Mouse (Mus musculus) midbrain, embryonic 15.5 days (tissue): ENCODE measurements around the gene Pcgf2. TPM values are rescaled to one million over a fixed set of nuclear protein-coding genes. Genes with fewer than 3 reads are reported as not detected.

Source experiments
- ATAC-seq: fragments of 200-750 bp; cut with Nextera tagmentation; replicated peaks from 2 replicates; pipeline ENCODE4 v1.8.0; 2017; ENCODE audit warnings: moderate TSS enrichment
- H3K27ac ChIP-seq: fragments of 300-500 bp; sonication (generic); 2 replicates; pipeline ENCODE4 v1.5.1; 2015; ENCODE audit warnings: mild to moderate bottlenecking, inconsistent platforms
- H3K27me3 ChIP-seq: fragments of 300-500 bp; sonication (generic); replicated peaks from 2 replicates; pipeline ENCODE4 v1.6.1; 2015; ENCODE audit warnings: inconsistent platforms
- H3K36me3 ChIP-seq: fragments of 300-500 bp; sonication (generic); replicated peaks from 2 replicates; pipeline ENCODE4 v1.6.1; 2015; ENCODE audit warnings: inconsistent platforms
- H3K4me1 ChIP-seq: fragments of 300-500 bp; sonication (generic); 2 replicates; pipeline ENCODE4 v1.6.1; 2015; ENCODE audit warnings: inconsistent platforms
- H3K4me2 ChIP-seq: fragments of 300-500 bp; sonication (generic); 2 replicates; pipeline ENCODE4 v1.6.1; 2015; ENCODE audit warnings: inconsistent platforms, mild to moderate bottlenecking, moderate library complexity
- H3K4me3 ChIP-seq: fragments of 300-500 bp; sonication (generic); 2 replicates; pipeline ENCODE4 v1.5.1; 2015; ENCODE audit warnings: mild to moderate bottlenecking, inconsistent platforms
- H3K9ac ChIP-seq: fragments of 300-500 bp; sonication (generic); 2 replicates; pipeline ENCODE4 v1.6.1; 2015; ENCODE audit warnings: mild to moderate bottlenecking, inconsistent platforms
- H3K9me3 ChIP-seq: fragments of 300-500 bp; sonication (generic); 2 replicates; pipeline ENCODE4 v1.6.1; 2016; ENCODE audit warnings: inconsistent platforms
- whole genome bisulfite sequencing: fragments of 180-500 bp; shearing (Covaris S2); methylation state at CpG from one replicate; pipeline ENCODE4 v1.1.7; 2015; ENCODE audit warnings: mixed read lengths; 5-methylcytosine and 5-hydroxymethylcytosine counted together
- polyA plus RNA-seq: library from polyadenylated mRNA; unstranded; fragments of >200 nt; fragmentation: Nextera tagmentation; extraction: Ambion mirVana; gene quantifications from 2 replicates; pipeline ENCODE4 v1.2.1, GENCODE M21; 2015

Gene Pcgf2
- polyA plus RNA-seq, 1 experiment from 2014 or later, result 23.1 TPM

- 0 out of 2 replicates have a peak, but pooled peaks have one; percentile 21 for ATAC-seq
- peaks cover 40% of the 10 kb centered on the region for H3K36me3 ChIP-seq
- H3K27ac ChIP-seq, result no peak overlapping the region
- no peak overlapping the region for H3K4me3 ChIP-seq
- no peak overlapping the region for H3K4me2 ChIP-seq
- H3K4me1 ChIP-seq, result peaks cover 23% of the 10 kb centered on the region
- WGBS, result 60% methylated on average over 13 of the region's 13 CpGs
- no peak overlapping the region for H3K9ac ChIP-seq
- no peaks in the 10 kb centered on the region for H3K27me3 ChIP-seq
- H3K9me3 ChIP-seq, result no peaks in the 10 kb centered on the region
Observed at GRCm38 (mm10) chr11:97670234-97671176, 29.8 kb downstream of the Pcgf2 start.

DNA sequence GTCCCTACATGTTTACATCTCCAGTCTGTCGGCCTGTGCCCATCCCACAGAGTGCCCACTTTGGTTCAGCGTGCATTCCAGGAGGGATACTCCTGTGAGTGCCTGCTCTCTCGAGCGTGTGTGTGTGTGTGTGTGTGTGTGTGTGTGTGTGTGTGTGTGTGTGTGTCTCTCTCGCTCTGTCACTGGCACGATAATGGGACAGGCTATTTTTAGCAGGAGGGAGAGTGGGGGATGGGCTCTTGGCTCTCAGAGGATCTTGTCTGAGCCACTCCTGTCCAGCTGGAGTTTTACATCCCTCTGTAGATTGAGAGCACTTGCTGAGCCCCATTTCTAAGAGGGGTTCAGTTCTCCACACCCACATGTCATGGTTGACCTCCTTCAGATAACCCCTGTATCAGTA lies 30.5 kb downstream of the Pcgf2 start:
- H3K27ac ChIP-seq, result no peak overlapping the region
- no peak overlapping the region for H3K9ac ChIP-seq
- 28% methylated on average over 6 of the region's 6 CpGs for WGBS
- no peaks in the 10 kb centered on the region for H3K27me3 ChIP-seq
- ATAC-seq, result no peak
- H3K4me2 ChIP-seq, result no peak overlapping the region
- peaks cover 29% of the 10 kb centered on the region for H3K4me1 ChIP-seq
- H3K9me3 ChIP-seq, result no peaks in the 10 kb centered on the region
- peaks cover 36% of the 10 kb centered on the region for H3K36me3 ChIP-seq
- no peak overlapping the region for H3K4me3 ChIP-seq

DNA sequence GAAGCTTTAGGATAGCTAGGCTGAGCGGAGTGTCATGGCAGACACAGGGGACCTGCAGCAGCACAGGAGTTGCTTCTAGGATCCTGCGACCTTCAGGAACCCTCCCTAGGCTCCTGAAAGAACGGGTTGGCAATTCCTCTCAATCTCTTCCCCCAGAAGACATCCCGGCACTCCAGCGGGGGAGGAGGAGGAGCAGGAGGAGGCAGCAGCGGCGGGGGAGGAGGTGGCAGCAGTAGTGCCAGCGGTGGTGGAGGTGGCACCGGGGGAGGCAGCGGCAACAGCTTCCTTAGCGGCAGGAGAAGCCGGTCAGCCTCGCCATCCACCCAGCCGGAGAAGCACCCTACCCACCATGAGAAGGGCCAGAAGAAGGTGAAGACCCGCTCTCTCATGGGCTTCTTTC lies 31.0 kb downstream of the Pcgf2 start:
- H3K4me2 ChIP-seq, result no peak overlapping the region
- H3K4me3 ChIP-seq, result no peak overlapping the region
- ATAC-seq, result no peak
- 0 out of 2 replicates have a peak overlapping the region, but pooled peaks have one; percentile 10 for H3K27ac ChIP-seq
- no peaks in the 10 kb centered on the region for H3K9me3 ChIP-seq
- WGBS, result 45% methylated on average over 15 of the region's 15 CpGs
- peaks cover 35% of the 10 kb centered on the region for H3K4me1 ChIP-seq
- H3K27me3 ChIP-seq, result no peaks in the 10 kb centered on the region
- no peak overlapping the region for H3K9ac ChIP-seq
- H3K36me3 ChIP-seq, result peaks cover 33% of the 10 kb centered on the region

DNA sequence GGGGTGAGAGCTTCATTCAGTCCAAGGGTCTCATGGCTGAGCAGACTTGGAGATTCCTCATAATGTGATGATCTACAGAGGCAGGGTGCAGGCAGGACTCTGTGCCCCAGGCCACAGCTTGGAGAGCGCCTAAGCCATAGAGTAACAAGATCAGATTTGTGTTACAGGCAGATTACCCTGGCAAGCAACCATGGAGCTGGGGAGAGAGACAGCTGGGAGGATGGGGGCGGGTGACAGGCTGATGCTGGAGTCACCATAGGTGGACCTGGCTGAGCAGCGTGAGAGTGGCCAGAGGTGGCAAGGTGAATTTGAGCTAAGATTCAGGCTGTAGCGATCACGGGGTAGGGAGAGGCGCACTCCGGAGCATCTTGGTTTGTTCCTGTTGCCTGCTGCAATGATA lies 32.1 kb downstream of the Pcgf2 start:
- no peak overlapping the region for H3K4me3 ChIP-seq
- peaks cover 37% of the 10 kb centered on the region for H3K4me1 ChIP-seq
- ATAC-seq, result no peak
- peaks cover 26% of the 10 kb centered on the region for H3K36me3 ChIP-seq
- H3K27me3 ChIP-seq, result no peaks in the 10 kb centered on the region
- H3K9ac ChIP-seq, result no peak overlapping the region
- H3K4me2 ChIP-seq, result no peak overlapping the region
- H3K27ac ChIP-seq, result no peak overlapping the region
- 94% methylated on average over 7 of the region's 7 CpGs for WGBS
- H3K9me3 ChIP-seq, result no peaks in the 10 kb centered on the region

- no peak overlapping the region for H3K27ac ChIP-seq
- peaks cover 16% of the 10 kb centered on the region; the same call in 1 of the 2 replicates for H3K36me3 ChIP-seq
- no peak overlapping the region for H3K4me3 ChIP-seq
- no peak for ATAC-seq
- H3K9ac ChIP-seq, result no peak overlapping the region
- H3K4me1 ChIP-seq, result peaks cover 47% of the 10 kb centered on the region
- H3K27me3 ChIP-seq, result peaks cover 7% of the 10 kb centered on the region
- H3K9me3 ChIP-seq, result no peaks in the 10 kb centered on the region
- WGBS, result 95% methylated on average over 15 of the region's 15 CpGs
- no peak overlapping the region for H3K4me2 ChIP-seq
Observed at GRCm38 (mm10) chr11:97666794-97667193, 33.5 kb downstream of the Pcgf2 start.

DNA sequence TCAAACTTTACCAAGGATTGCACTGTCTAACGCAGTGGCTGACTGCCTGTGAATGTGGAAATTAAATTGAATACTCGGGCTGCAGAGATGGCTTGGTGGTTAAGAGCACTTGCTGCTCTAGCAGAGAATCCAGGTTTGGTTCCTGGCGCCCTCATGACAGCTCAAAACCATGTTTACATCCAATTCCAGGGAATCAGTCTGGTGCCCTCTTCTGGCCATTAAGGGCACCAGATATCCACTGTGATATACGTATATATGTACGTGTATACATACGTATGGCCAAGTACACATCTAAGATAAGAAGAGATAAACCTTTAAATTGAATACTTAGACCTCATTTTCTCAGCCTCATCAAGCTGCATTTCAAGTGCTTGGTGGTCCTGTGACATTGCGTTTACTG lies 34.1 kb downstream of the Pcgf2 start:
- Histone ChIP-seq H3K36me3 (peaks cover 11% of the 10 kb centered on the region; the same call in 1 of the 2 replicates), H3K9ac (no peak overlapping the region), H3K27ac (no peak overlapping the region), H3K27me3 (peaks cover 12% of the 10 kb centered on the region), H3K4me1 (peaks cover 53% of the 10 kb centered on the region), H3K9me3 (no peaks in the 10 kb centered on the region), H3K4me2 (no peak overlapping the region), H3K4me3 (no peak overlapping the region)
- ATAC-seq, result no peak
- 90% methylated on average over 7 of the region's 7 CpGs for WGBS

- Histone ChIP-seq H3K4me1 (peaks cover 61% of the 10 kb centered on the region), H3K27me3 (peaks cover 17% of the 10 kb centered on the region), H3K27ac (no peak overlapping the region), H3K4me2 (0 out of 2 replicates have a peak overlapping the region, but pooled peaks have one; percentile 85), H3K9me3 (no peaks in the 10 kb centered on the region), H3K4me3 (0 out of 2 replicates have a peak overlapping the region, but pooled peaks have one; percentile 8), H3K9ac (no peak overlapping the region), H3K36me3 (0 out of 2 replicates have a peak, but pooled peaks cover 11% of the 10 kb centered on the region)
- ATAC-seq, result no peak
- WGBS, result 91% methylated on average over 13 of the region's 13 CpGs
Observed at GRCm38 (mm10) chr11:97665431-97665830, 34.9 kb downstream of the Pcgf2 start.

- WGBS, result 29% methylated on average over 6 of the region's 6 CpGs
- 0 out of 2 replicates have a peak overlapping the region, but pooled peaks have one; percentile 8 for H3K27ac ChIP-seq
- ATAC-seq, result no peak
- H3K9me3 ChIP-seq, result no peaks in the 10 kb centered on the region
- 0 out of 2 replicates have a peak, but pooled peaks cover 11% of the 10 kb centered on the region for H3K36me3 ChIP-seq
- peaks cover 17% of the 10 kb centered on the region for H3K27me3 ChIP-seq
- H3K4me2 ChIP-seq, result peak overlapping the region; percentile 85
- peak overlapping the region; percentile 34; the same call in 1 of the 2 replicates for H3K9ac ChIP-seq
- H3K4me3 ChIP-seq, result peak overlapping the region; percentile 91
- peaks cover 58% of the 10 kb centered on the region for H3K4me1 ChIP-seq
Observed at GRCm38 (mm10) chr11:97664771-97665240, 35.5 kb downstream of the Pcgf2 start.

DNA sequence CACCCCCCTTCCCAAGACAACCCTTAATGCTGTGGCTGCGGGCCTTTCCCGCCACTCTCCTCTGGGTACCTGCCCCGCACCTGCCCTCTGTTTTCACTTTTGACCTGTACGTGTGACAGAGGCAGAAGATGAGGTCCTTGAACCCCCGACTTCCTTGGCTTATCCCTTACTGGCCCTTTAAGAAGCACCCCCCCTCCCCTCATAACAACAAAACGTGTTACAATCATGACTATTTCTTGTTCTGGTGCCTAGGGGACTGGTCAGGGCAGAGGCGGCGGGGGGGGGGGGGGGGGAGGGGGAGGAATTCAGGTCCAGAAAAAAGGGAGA lies 36.0 kb downstream of the Pcgf2 start:
- Histone ChIP-seq H3K9me3 (no peaks in the 10 kb centered on the region), H3K36me3 (0 out of 2 replicates have a peak, but pooled peaks cover 6% of the 10 kb centered on the region), H3K27me3 (peaks cover 17% of the 10 kb centered on the region), H3K4me2 (peak overlapping the region; percentile 85), H3K9ac (peak overlapping the region; percentile 80), H3K4me1 (peaks cover 58% of the 10 kb centered on the region), H3K27ac (peak overlapping the region; percentile 85), H3K4me3 (peak overlapping the region; percentile 91)
- ATAC-seq, result no peak
- WGBS, result under 1% methylated on average over 6 of the region's 8 CpGs

- H3K36me3 ChIP-seq, result 0 out of 2 replicates have a peak, but pooled peaks cover 5% of the 10 kb centered on the region
- peak overlapping the region; percentile 85 for H3K4me2 ChIP-seq
- H3K4me1 ChIP-seq, result peaks cover 56% of the 10 kb centered on the region
- WGBS, result 0% methylated on average over 24 of the region's 57 CpGs
- H3K9ac ChIP-seq, result peak overlapping the region; percentile 80
- peaks cover 17% of the 10 kb centered on the region for H3K27me3 ChIP-seq
- ATAC-seq, result peak; percentile 59
- H3K9me3 ChIP-seq, result no peaks in the 10 kb centered on the region
- H3K27ac ChIP-seq, result peak overlapping the region; percentile 85
- peak overlapping the region; percentile 91 for H3K4me3 ChIP-seq
Observed at GRCm38 (mm10) chr11:97663528-97664338, 36.6 kb downstream of the Pcgf2 start.

GRCm38 (mm10) chr11:97662893-97663527 lies 37.3 kb downstream of the Pcgf2 start, which contains the start of gene Mllt6:
TSS of gene Mllt6 (plus strand) at chr11:97663414.
- H3K27me3 ChIP-seq, result peaks cover 17% of the 10 kb centered on the region
- H3K9ac ChIP-seq, result peak within 1 kb of the TSS; percentile 80
- H3K4me1 ChIP-seq, result peaks cover 52% of the 10 kb centered on the region
- no peaks in the 10 kb centered on the region for H3K9me3 ChIP-seq
- peak within 1 kb of the TSS; percentile 91 for H3K4me3 ChIP-seq
- peak within 1 kb of the TSS; percentile 85 for H3K27ac ChIP-seq
- H3K4me2 ChIP-seq, result peak within 1 kb of the TSS; percentile 85
- 0 out of 2 replicates have a peak, but pooled peaks cover under 1% of the 10 kb centered on the region for H3K36me3 ChIP-seq
- ATAC-seq, result peak; percentile 49
- WGBS, result 0% methylated on average over 39 of the region's 76 CpGs
